Mouse (Mus musculus) myocyte (in vitro differentiated cells): ENCODE measurements around the gene Dirc2.

Source experiments
- E2F4 ChIP-seq: IDR thresholded peaks from one replicate; pipeline ENCODE4 v1.6.1; 2011; ENCODE audit warnings: mild to moderate bottlenecking, control low read depth, moderate library complexity; ENCODE audit not compliant: insufficient read depth
- MAX ChIP-seq: IDR thresholded peaks from one replicate; pipeline ENCODE4 v1.6.1; 2011; ENCODE audit warnings: low read depth, mild to moderate bottlenecking, control low read depth
- MYOG ChIP-seq, 3 experiments: IDR thresholded peaks; one replicate each; pipeline ENCODE4 v1.6.1; 2011; ENCODE audit warnings: control low read depth in 2 of 3, low read depth in 2 of 3, mild to moderate bottlenecking in 2 of 3; ENCODE audit not compliant: insufficient read length in 2 of 3, control insufficient read depth in 1 of 3, insufficient read depth in 1 of 3
- POLR2A ChIP-seq: IDR thresholded peaks from one replicate; pipeline ENCODE4 v1.6.1; 2011; ENCODE audit warnings: low read depth, mild to moderate bottlenecking, control low read depth, moderate library complexity; ENCODE audit not compliant: insufficient read length
- POLR2AphosphoS2 ChIP-seq: IDR thresholded peaks from one replicate; pipeline ENCODE4 v1.6.1; 2011; ENCODE audit warnings: low read depth, control low read depth; ENCODE audit not compliant: insufficient read length
- REST ChIP-seq: IDR thresholded peaks from one replicate; pipeline ENCODE4 v1.6.1; 2011; ENCODE audit warnings: mild to moderate bottlenecking, control low read depth, moderate library complexity; ENCODE audit not compliant: insufficient read depth, insufficient read length
- TCF12 ChIP-seq: IDR thresholded peaks from one replicate; pipeline ENCODE4 v1.6.1; 2011; ENCODE audit warnings: mild to moderate bottlenecking, control low read depth; ENCODE audit not compliant: poor library complexity, insufficient read depth, severe bottlenecking
- USF1 ChIP-seq: IDR thresholded peaks from one replicate; pipeline ENCODE4 v1.6.1; 2011; ENCODE audit warnings: low read depth, mild to moderate bottlenecking, control low read depth, moderate library complexity

GRCm38 (mm10) chr16:35663831-35664414 lies 105.2 kb downstream of the Dirc2 start:
- TF ChIP-seq E2F4 (no peak), MAX (no peak), POLR2A (no peak), POLR2AphosphoS2 (no peak), TCF12 (no peak), MYOG (IDR thresholded peaks at IDR 0.05; ENCODE audit: control insufficient read depth in 1 of 3, insufficient read depth in 1 of 3, insufficient read length in 2 of 3, low read depth in 2 of 3) (no peak), USF1 (no peak), REST (no peak)
